Mouse (Mus musculus) embryonic facial prominence, embryonic 15.5 days (tissue): Measurements from ENCODE around the gene Gm17428. TPM values are rescaled to one million over a fixed set of nuclear protein-coding genes. Genes with fewer than 3 reads are reported as not detected.
"Not testable (repeated sequence)": the region's sequence is repeated elsewhere in the genome, so short reads cannot be mapped to it uniquely, and the experiment has no call there.

Experiments
- ATAC-seq: fragments of 200-750 bp; cut with Nextera tagmentation; 2 replicates; pipeline ENCODE4 v1.8.0; 2017; ENCODE audit warnings: low read depth, moderate TSS enrichment; ENCODE audit not compliant: insufficient number of reproducible peaks, low FRiP score, low TSS enrichment
- H3K27ac ChIP-seq: fragments of 300-500 bp; sonication (generic); replicated peaks from 2 replicates; pipeline ENCODE4 v1.5.1; 2015; ENCODE audit warnings: mild to moderate bottlenecking, inconsistent platforms
- H3K27me3 ChIP-seq: fragments of 300-500 bp; sonication (generic); 2 replicates; pipeline ENCODE4 v1.6.1; 2015; ENCODE audit warnings: inconsistent platforms
- H3K36me3 ChIP-seq: fragments of 300-500 bp; sonication (generic); 2 replicates; pipeline ENCODE4 v1.6.1; 2015; ENCODE audit warnings: mild to moderate bottlenecking, inconsistent platforms
- H3K4me1 ChIP-seq: fragments of 300-500 bp; sonication (generic); 2 replicates; pipeline ENCODE4 v1.6.1; 2015; ENCODE audit warnings: inconsistent platforms
- H3K4me2 ChIP-seq: fragments of 300-500 bp; sonication (generic); replicated peaks from 2 replicates; pipeline ENCODE4 v1.6.1; 2015; ENCODE audit warnings: mild to moderate bottlenecking, inconsistent platforms
- H3K4me3 ChIP-seq: fragments of 300-500 bp; sonication (generic); replicated peaks from 2 replicates; pipeline ENCODE4 v1.5.1; 2015; ENCODE audit warnings: mild to moderate bottlenecking, inconsistent platforms
- H3K9ac ChIP-seq: fragments of 300-500 bp; sonication (generic); 2 replicates; pipeline ENCODE4 v1.6.1; 2015; ENCODE audit warnings: inconsistent platforms
- H3K9me3 ChIP-seq: fragments of 300-500 bp; sonication (generic); replicated peaks from 2 replicates; pipeline ENCODE4 v1.6.1; 2016; ENCODE audit warnings: inconsistent platforms
- WGBS: fragments of 180-500 bp; shearing (Covaris S2); methylation state at CpG from one replicate; pipeline ENCODE4 v1.1.7; 2015; 5-methylcytosine and 5-hydroxymethylcytosine counted together
- polyA plus RNA-seq: library from polyadenylated mRNA; unstranded; fragments of >200 nt; fragmentation: Nextera tagmentation; extraction: Ambion mirVana; gene quantifications from 2 replicates; pipeline ENCODE4 v1.2.1, GENCODE M21; 2015

Gene Gm17428
- polyA plus RNA-seq, 1 experiment from 2014 or later: not detected

GRCm38 (mm10) chr14:54954474-54954873 lies 22.3 kb upstream of the Gm17428 start:
- Histone ChIP-seq H3K36me3 (no peaks in the 10 kb centered on the region), H3K27me3 (no peaks in the 10 kb centered on the region), H3K9ac (no peak overlapping the region), H3K4me2 (no peak overlapping the region), H3K9me3 (no peaks in the 10 kb centered on the region), H3K27ac (no peak overlapping the region), H3K4me1 (no peaks in the 10 kb centered on the region), H3K4me3 (no peak overlapping the region)
- 62% methylated on average over 3 of the region's 3 CpGs for WGBS
- ATAC-seq: no peak

- no peak overlapping the region for H3K4me3 ChIP-seq
- no peak overlapping the region for H3K9ac ChIP-seq
- no peak overlapping the region for H3K27ac ChIP-seq
- ATAC-seq: no peak
- WGBS: 87% methylated on average over 3 of the region's 3 CpGs
- H3K9me3 ChIP-seq: no peaks in the 10 kb centered on the region
- H3K27me3 ChIP-seq: no peaks in the 10 kb centered on the region
- no peak overlapping the region for H3K4me2 ChIP-seq
- no peaks in the 10 kb centered on the region for H3K36me3 ChIP-seq
- H3K4me1 ChIP-seq: no peaks in the 10 kb centered on the region
Measured at GRCm38 (mm10) chr14:54955481-54955880, 21.3 kb upstream of the Gm17428 start.

- no peak for ATAC-seq
Measured at GRCm38 (mm10) chr14:54956533-54956932, 20.2 kb upstream of the Gm17428 start.

GRCm38 (mm10) chr14:54958503-54958902 lies 18.2 kb upstream of the Gm17428 start:
- Histone ChIP-seq H3K4me3 (no peak overlapping the region), H3K9ac (no peak overlapping the region), H3K27ac (no peak overlapping the region), H3K9me3 (no peaks in the 10 kb centered on the region), H3K36me3 (no peaks in the 10 kb centered on the region), H3K4me1 (no peaks in the 10 kb centered on the region), H3K4me2 (no peak overlapping the region), H3K27me3 (no peaks in the 10 kb centered on the region)
- ATAC-seq: no peak
- WGBS: 75% methylated on average over 4 of the region's 4 CpGs

More at GRCm38 (mm10) chr14:54956533-54956932, 20.2 kb upstream of the Gm17428 start:
- Histone ChIP-seq H3K9ac (no peak overlapping the region), H3K9me3 (no peaks in the 10 kb centered on the region), H3K4me3 (no peak overlapping the region), H3K27ac (no peak overlapping the region), H3K27me3 (no peaks in the 10 kb centered on the region), H3K36me3 (no peaks in the 10 kb centered on the region), H3K4me2 (no peak overlapping the region), H3K4me1 (no peaks in the 10 kb centered on the region)
- 84% methylated on average over 9 of the region's 9 CpGs for WGBS

GRCm38 (mm10) chr14:54959197-54959596 lies 17.5 kb upstream of the Gm17428 start:
- ATAC-seq: no peak
- H3K27ac ChIP-seq: no peak overlapping the region
- no peak overlapping the region for H3K4me3 ChIP-seq
- no peaks in the 10 kb centered on the region for H3K36me3 ChIP-seq
- H3K9me3 ChIP-seq: no peaks in the 10 kb centered on the region
- WGBS: 79% methylated on average over 3 of the region's 3 CpGs
- H3K4me1 ChIP-seq: no peaks in the 10 kb centered on the region
- H3K27me3 ChIP-seq: no peaks in the 10 kb centered on the region
- H3K9ac ChIP-seq: no peak overlapping the region
- no peak overlapping the region for H3K4me2 ChIP-seq

- H3K9me3 ChIP-seq, H3K9ac ChIP-seq, H3K4me2 ChIP-seq, H3K4me3 ChIP-seq, H3K27me3 ChIP-seq, H3K36me3 ChIP-seq, H3K27ac ChIP-seq, H3K4me1 ChIP-seq: not testable (repeated sequence)
- ATAC-seq: 0 out of 2 replicates have a peak, but pooled peaks have one; percentile 32
- 90% methylated on average over 12 of the region's 12 CpGs for WGBS
Measured at GRCm38 (mm10) chr14:54959853-54960613, 16.7 kb upstream of the Gm17428 start.

GRCm38 (mm10) chr14:54960769-54961168 lies 16.0 kb upstream of the Gm17428 start:
- Histone ChIP-seq H3K4me1 (no peaks in the 10 kb centered on the region), H3K9ac (no peak overlapping the region), H3K4me3 (no peak overlapping the region), H3K27ac (no peak overlapping the region), H3K36me3 (no peaks in the 10 kb centered on the region), H3K4me2 (no peak overlapping the region), H3K27me3 (no peaks in the 10 kb centered on the region), H3K9me3 (no peaks in the 10 kb centered on the region)
- no peak for ATAC-seq
- 57% methylated on average over 10 of the region's 10 CpGs for WGBS

GRCm38 (mm10) chr14:54961487-54961886 lies 15.2 kb upstream of the Gm17428 start:
- Histone ChIP-seq H3K27ac (no peak overlapping the region), H3K4me1 (no peaks in the 10 kb centered on the region), H3K9me3 (no peaks in the 10 kb centered on the region), H3K9ac (no peak overlapping the region), H3K4me2 (no peak overlapping the region), H3K4me3 (no peak overlapping the region), H3K27me3 (no peaks in the 10 kb centered on the region), H3K36me3 (no peaks in the 10 kb centered on the region)
- no peak for ATAC-seq
- 77% methylated on average over 5 of the region's 5 CpGs for WGBS

GRCm38 (mm10) chr14:54962714-54963113 lies 14.0 kb upstream of the Gm17428 start:
- Histone ChIP-seq H3K4me3 (no peak overlapping the region), H3K4me1 (no peaks in the 10 kb centered on the region), H3K9me3 (no peaks in the 10 kb centered on the region), H3K4me2 (no peak overlapping the region), H3K27me3 (no peaks in the 10 kb centered on the region), H3K36me3 (no peaks in the 10 kb centered on the region), H3K9ac (no peak overlapping the region), H3K27ac (no peak overlapping the region)
- 80% methylated on average over 7 of the region's 7 CpGs for WGBS
- no peak for ATAC-seq

GRCm38 (mm10) chr14:54963727-54964126 lies 13.0 kb upstream of the Gm17428 start:
- H3K9me3 ChIP-seq: no peaks in the 10 kb centered on the region
- no peak overlapping the region for H3K4me3 ChIP-seq
- no peak overlapping the region for H3K4me2 ChIP-seq
- no peaks in the 10 kb centered on the region for H3K36me3 ChIP-seq
- H3K27me3 ChIP-seq: no peaks in the 10 kb centered on the region
- no peak overlapping the region for H3K9ac ChIP-seq
- H3K27ac ChIP-seq: no peak overlapping the region
- no peaks in the 10 kb centered on the region for H3K4me1 ChIP-seq
- no peak for ATAC-seq
- WGBS: 87% methylated on average over 11 of the region's 11 CpGs

- no peak for ATAC-seq
- Histone ChIP-seq H3K4me2 (no peak overlapping the region), H3K27me3 (no peaks in the 10 kb centered on the region), H3K4me1 (no peaks in the 10 kb centered on the region), H3K36me3 (no peaks in the 10 kb centered on the region), H3K4me3 (no peak overlapping the region), H3K27ac (no peak overlapping the region), H3K9me3 (no peaks in the 10 kb centered on the region), H3K9ac (no peak overlapping the region)
- WGBS: 75% methylated on average over 15 of the region's 15 CpGs
Measured at GRCm38 (mm10) chr14:54965044-54965443, 11.7 kb upstream of the Gm17428 start.

GRCm38 (mm10) chr14:54965631-54966030 lies 11.1 kb upstream of the Gm17428 start:
- WGBS: 65% methylated on average over 6 of the region's 6 CpGs
- no peak overlapping the region for H3K4me3 ChIP-seq
- no peak overlapping the region for H3K27ac ChIP-seq
- H3K4me1 ChIP-seq: no peaks in the 10 kb centered on the region
- no peak overlapping the region for H3K9ac ChIP-seq
- H3K9me3 ChIP-seq: no peaks in the 10 kb centered on the region
- no peak overlapping the region for H3K4me2 ChIP-seq
- H3K27me3 ChIP-seq: no peaks in the 10 kb centered on the region
- no peak for ATAC-seq
- H3K36me3 ChIP-seq: no peaks in the 10 kb centered on the region
